ENCODE assay signal across 22 mouse cellular contexts in the genomic region with DNA sequence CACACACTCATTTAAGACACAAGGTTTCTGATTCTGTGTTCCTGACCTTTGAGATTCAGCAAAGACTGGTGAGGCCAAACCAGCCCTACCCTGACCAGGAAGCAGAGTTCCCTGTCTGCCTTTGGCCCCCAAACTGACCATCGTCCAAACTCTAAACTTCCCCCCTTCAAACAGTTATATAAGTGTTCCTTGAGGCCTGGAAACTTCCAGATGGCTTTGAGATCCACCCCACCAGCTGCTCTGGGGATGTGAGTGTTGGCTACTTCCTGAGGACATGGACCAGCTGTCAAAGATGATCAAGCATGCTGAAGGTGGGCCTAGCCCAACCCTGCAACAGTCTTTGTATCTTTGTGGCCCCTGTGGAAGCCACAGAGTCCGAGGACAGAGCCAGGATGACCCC. TPM values are rescaled to one million over a fixed set of nuclear protein-coding genes. Genes with fewer than 3 reads are reported as not detected.
DNase-seq lines count a peak whose midpoint lies in the region; ATAC-seq and TF ChIP-seq lines count a peak whose summit lies in the region.
"Had no signal": no experiment of that assay in that cellular context is flagged by ENCODE, and none has a peak within 500 bp of the region (broad histone marks: within the 10 kb centered on the region; RNA-seq: fewer than 3 reads in every experiment).

No protein-coding gene starts in this region.

- H3ac ChIP-seq in myocyte (ENCODE audit: control insufficient read depth, insufficient read length) = no peak overlapping the region

- H3K4me2 ChIP-seq in kidney, embryonic 15.5 days = no peak overlapping the region
- H3K4me2 ChIP-seq in myocyte (ENCODE audit: low read depth) = no peak overlapping the region
- H3K4me2 ChIP-seq: forebrain, embryonic 13.5 days; hindbrain, embryonic 14.5 days; limb, embryonic 13.5 days; liver, embryonic 11.5 days; midbrain, embryonic 12.5 days; neural tube, embryonic 13.5 days had no signal

- WGBS in heart, embryonic 10.5 days = 75% methylated on average over 2 of the region's 2 CpGs
- 86% methylated on average over 2 of the region's 2 CpGs for WGBS in kidney, embryonic 15.5 days

- no peak overlapping the region for H3K27ac ChIP-seq in heart, embryonic 10.5 days
- no peak overlapping the region for H3K27ac ChIP-seq in kidney, embryonic 15.5 days
- H3K27ac ChIP-seq: forebrain, embryonic 13.5 days; hindbrain, embryonic 14.5 days; layer of hippocampus, adult 2 months; limb, embryonic 13.5 days; midbrain, embryonic 12.5 days; neural tube, embryonic 13.5 days had no signal

- DNase-seq in heart, adult 11 months = peak; percentile 99
- no peak for DNase-seq in heart, embryonic 10.5 days (ENCODE audit: low spot score)
- peak; percentile 53 for DNase-seq in kidney, adult 11 months
- DNase-seq in lung, postnatal 10 days = peak; percentile 62
- DNase-seq in lung, adult 18-20 months = no peak
- DNase-seq in yolk sac, embryonic 10.5 days (ENCODE audit: low spot score) = no peak
- DNase-seq: adrenal gland, postnatal 10 days; cerebellum, adult 8-10 months; cerebellum, postnatal 25 days; thymus, postnatal 14 days had no signal

- ATAC-seq in kidney, embryonic 15.5 days (replicated peaks; ENCODE audit: low FRiP score) = no peak
- ATAC-seq: forebrain, embryonic 13.5 days; intestine, postnatal 0 days; Patski had no signal

- TF ChIP-seq POLR2A in myocyte (IDR thresholded peaks at IDR 0.05; ENCODE audit: insufficient read length, low read depth) = no peak

- no peaks in the 10 kb centered on the region for H3K4me1 ChIP-seq in heart, embryonic 10.5 days
- no peaks in the 10 kb centered on the region for H3K4me1 ChIP-seq in kidney, embryonic 15.5 days
- H3K4me1 ChIP-seq: forebrain, embryonic 13.5 days; megakaryocyte, embryonic 14.5 days; midbrain, embryonic 12.5 days; neural tube, embryonic 13.5 days had no signal

- no peaks in the 10 kb centered on the region for H3K79me2 ChIP-seq in myocyte (ENCODE audit: control insufficient read depth, insufficient read depth)

- peaks cover 11% of the 10 kb centered on the region for H3K27me3 ChIP-seq in heart, embryonic 10.5 days (ENCODE audit: insufficient read depth, poor library complexity, severe bottlenecking)
- no peaks in the 10 kb centered on the region for H3K27me3 ChIP-seq in kidney, embryonic 15.5 days
- peaks cover 5% of the 10 kb centered on the region for H3K27me3 ChIP-seq in myocyte (ENCODE audit: control insufficient read depth, insufficient read depth, insufficient read length)
- H3K27me3 ChIP-seq: forebrain, embryonic 13.5 days; limb, embryonic 13.5 days; midbrain, embryonic 12.5 days; neural tube, embryonic 13.5 days; Patski had no signal

- no peaks in the 10 kb centered on the region for H3K9me3 ChIP-seq in heart, embryonic 10.5 days
- H3K9me3 ChIP-seq in kidney, embryonic 15.5 days (replicated peaks) = no peaks in the 10 kb centered on the region; the same call in 1 of the 2 replicates
- H3K9me3 ChIP-seq: forebrain, embryonic 13.5 days; limb, embryonic 13.5 days; neural tube, embryonic 13.5 days had no signal

- H3K36me3 ChIP-seq in heart, embryonic 10.5 days = no peaks in the 10 kb centered on the region
- no peaks in the 10 kb centered on the region for H3K36me3 ChIP-seq in kidney, embryonic 15.5 days
- H3K36me3 ChIP-seq in myocyte (ENCODE audit: control insufficient read depth, insufficient read depth) = no peaks in the 10 kb centered on the region
- H3K36me3 ChIP-seq: limb, embryonic 13.5 days; midbrain, embryonic 12.5 days; neural tube, embryonic 13.5 days had no signal

- no peak overlapping the region for H3K9ac ChIP-seq in kidney, embryonic 15.5 days
- H3K9ac ChIP-seq: forebrain, embryonic 13.5 days; hindbrain, embryonic 14.5 days; limb, embryonic 13.5 days; midbrain, embryonic 12.5 days; neural tube, embryonic 13.5 days had no signal

- H3K4me3 ChIP-seq in heart, embryonic 10.5 days = no peak overlapping the region
- no peak overlapping the region for H3K4me3 ChIP-seq in kidney, embryonic 15.5 days (replicated peaks)
- H3K4me3 ChIP-seq in myocyte = no peak overlapping the region
- H3K4me3 ChIP-seq: forebrain, embryonic 13.5 days; layer of hippocampus, adult 2 months; limb, embryonic 13.5 days; midbrain, embryonic 12.5 days; neural tube, embryonic 13.5 days had no signal

TF ChIP-seq in myocyte, 11 proteins besides CTCF, POLR2A, EP300 and RAD21:
- TF ChIP-seq SRF (IDR thresholded peaks at IDR 0.05; ENCODE audit: control insufficient read depth, insufficient read length, low read depth) = no peak
- TF ChIP-seq MYOD1 (IDR thresholded peaks at IDR 0.05; ENCODE audit: control insufficient read depth in 1 of 3, insufficient read length in 2 of 3, low read depth in 2 of 3) = peak in 2 of 3 experiments; percentile 70 to 78
- peak; percentile 2 for TF ChIP-seq TCF3 (IDR thresholded peaks at IDR 0.05; ENCODE audit: insufficient read length, low read depth)
- TF ChIP-seq MYOG (IDR thresholded peaks at IDR 0.05; ENCODE audit: control insufficient read depth in 1 of 3, insufficient read depth in 1 of 3, insufficient read length in 2 of 3, low read depth in 2 of 3) = peak in 1 of 3 experiments; percentile 56
- no peak for TF ChIP-seq POLR2AphosphoS2 (IDR thresholded peaks at IDR 0.05; ENCODE audit: insufficient read length, low read depth)
- TF ChIP-seq REST (IDR thresholded peaks at IDR 0.05; ENCODE audit: insufficient read depth, insufficient read length) = no peak
- no peak for TF ChIP-seq E2F4 (IDR thresholded peaks at IDR 0.05; ENCODE audit: insufficient read depth)

RNA-seq across cellular contexts. Expression of gene Zdhhc7, which starts 44.2 kb away (rescaled TPM):
- polyA plus RNA-seq in heart, embryonic 10.5 days (2016; fragmentation: Nextera tagmentation; extraction: Ambion mirVana) = 35.5 and 37.3 TPM in 2 replicates
- 31.9 and 34.3 TPM in 2 replicates for polyA plus RNA-seq in kidney, embryonic 15.5 days (2015; fragmentation: Nextera tagmentation; extraction: Ambion mirVana)
- polyA plus RNA-seq in myocyte (2012; fragmentation: generic; extraction: Trizol) = 31.7 TPM

RNA-seq across cellular contexts. Expression of gene 6430548M08Rik, which starts 56.9 kb away (rescaled TPM):
- 8.2 and 11.9 TPM in 2 replicates for polyA plus RNA-seq in heart, embryonic 10.5 days (2016; fragmentation: Nextera tagmentation; extraction: Ambion mirVana)
- 5.8 and 6.1 TPM in 2 replicates for polyA plus RNA-seq in kidney, embryonic 15.5 days (2015; fragmentation: Nextera tagmentation; extraction: Ambion mirVana)
- 9.4 TPM for polyA plus RNA-seq in myocyte (2012; fragmentation: generic; extraction: Trizol)

Comparison
In these comparisons a context has a peak if more than half of its experiments do, and no peak if none do; other contexts are left out.
1. DNase-seq: peak in heart, adult 11 months (single experiment), kidney, adult 11 months (single experiment) and lung, postnatal 10 days (single experiment); none in heart, embryonic 10.5 days (single experiment), lung, adult 18-20 months (0 of 2) and yolk sac, embryonic 10.5 days (single experiment).